Mouse (Mus musculus): ENCODE results near the gene Mrtfb.

Gene Mrtfb

GRCm38 (mm10) chr16:13255855-13256635 lies at the start of gene Mrtfb:
TSS of gene Mrtfb (plus strand) at chr16:13256481.
- Histone ChIP-seq H3K4me3 (replicated peaks; ENCODE audit: low read length) (peak within 1 kb of the TSS; percentile 94), H3K4me1 (replicated peaks; ENCODE audit: low read depth, low read length) (peaks cover 40% of the 10 kb centered on the region), H3K27me3 (ENCODE audit: insufficient read depth, low read length) (peaks cover 9% of the 10 kb centered on the region; the same call in 1 of the 2 replicates), H3K9me3 (ENCODE audit: low read length) (no peaks in the 10 kb centered on the region), H3K36me3 (ENCODE audit: insufficient read depth, low read length) (no peaks in the 10 kb centered on the region)
- TF ChIP-seq POU5F1 (IDR thresholded peaks at IDR 0.05; ENCODE audit: borderline replicate concordance, low read length): no peak
- no peak for TF ChIP-seq CTCF (conservative IDR thresholded peaks at IDR 0.05; ENCODE audit: low read length)
- TF ChIP-seq NANOG (IDR thresholded peaks at IDR 0.05; ENCODE audit: borderline replicate concordance, low read length): no peak

- Histone ChIP-seq H3K9me3 (ENCODE audit: low read length) (peaks cover 6% of the 10 kb centered on the region), H3K36me3 (ENCODE audit: insufficient read depth, low read length) (no peaks in the 10 kb centered on the region), H3K4me3 (replicated peaks; ENCODE audit: low read length) (no peak overlapping the region), H3K4me1 (replicated peaks; ENCODE audit: low read depth, low read length) (no peaks in the 10 kb centered on the region), H3K27me3 (ENCODE audit: insufficient read depth, low read length) (no peaks in the 10 kb centered on the region)
- TF ChIP-seq NANOG (IDR thresholded peaks at IDR 0.05; ENCODE audit: borderline replicate concordance, low read length) (no peak), POU5F1 (IDR thresholded peaks at IDR 0.05; ENCODE audit: borderline replicate concordance, low read length) (no peak), CTCF (conservative IDR thresholded peaks at IDR 0.05; ENCODE audit: low read length) (no peak)
These were observed 48.6 kb upstream of the Mrtfb start for GRCm38 (mm10) chr16:13207649-13208048.

- Histone ChIP-seq H3K9me3 (ENCODE audit: low read length) (peaks cover 6% of the 10 kb centered on the region), H3K27me3 (ENCODE audit: insufficient read depth, low read length) (no peaks in the 10 kb centered on the region), H3K4me1 (replicated peaks; ENCODE audit: low read depth, low read length) (no peaks in the 10 kb centered on the region), H3K4me3 (replicated peaks; ENCODE audit: low read length) (no peak overlapping the region), H3K36me3 (ENCODE audit: insufficient read depth, low read length) (no peaks in the 10 kb centered on the region)
- TF ChIP-seq CTCF (conservative IDR thresholded peaks at IDR 0.05; ENCODE audit: low read length) (no peak), NANOG (IDR thresholded peaks at IDR 0.05; ENCODE audit: borderline replicate concordance, low read length) (no peak), POU5F1 (IDR thresholded peaks at IDR 0.05; ENCODE audit: borderline replicate concordance, low read length) (no peak)
These were observed 48.2 kb upstream of the Mrtfb start for GRCm38 (mm10) chr16:13208087-13208486.

- Histone ChIP-seq H3K9me3 (ENCODE audit: low read length) (peaks cover 6% of the 10 kb centered on the region), H3K4me3 (replicated peaks; ENCODE audit: low read length) (no peak overlapping the region), H3K4me1 (replicated peaks; ENCODE audit: low read depth, low read length) (no peaks in the 10 kb centered on the region), H3K27me3 (ENCODE audit: insufficient read depth, low read length) (no peaks in the 10 kb centered on the region), H3K36me3 (ENCODE audit: insufficient read depth, low read length) (no peaks in the 10 kb centered on the region)
- no peak for TF ChIP-seq NANOG (IDR thresholded peaks at IDR 0.05; ENCODE audit: borderline replicate concordance, low read length)
These were observed 43.5 kb upstream of the Mrtfb start for GRCm38 (mm10) chr16:13212781-13213180.

DNA sequence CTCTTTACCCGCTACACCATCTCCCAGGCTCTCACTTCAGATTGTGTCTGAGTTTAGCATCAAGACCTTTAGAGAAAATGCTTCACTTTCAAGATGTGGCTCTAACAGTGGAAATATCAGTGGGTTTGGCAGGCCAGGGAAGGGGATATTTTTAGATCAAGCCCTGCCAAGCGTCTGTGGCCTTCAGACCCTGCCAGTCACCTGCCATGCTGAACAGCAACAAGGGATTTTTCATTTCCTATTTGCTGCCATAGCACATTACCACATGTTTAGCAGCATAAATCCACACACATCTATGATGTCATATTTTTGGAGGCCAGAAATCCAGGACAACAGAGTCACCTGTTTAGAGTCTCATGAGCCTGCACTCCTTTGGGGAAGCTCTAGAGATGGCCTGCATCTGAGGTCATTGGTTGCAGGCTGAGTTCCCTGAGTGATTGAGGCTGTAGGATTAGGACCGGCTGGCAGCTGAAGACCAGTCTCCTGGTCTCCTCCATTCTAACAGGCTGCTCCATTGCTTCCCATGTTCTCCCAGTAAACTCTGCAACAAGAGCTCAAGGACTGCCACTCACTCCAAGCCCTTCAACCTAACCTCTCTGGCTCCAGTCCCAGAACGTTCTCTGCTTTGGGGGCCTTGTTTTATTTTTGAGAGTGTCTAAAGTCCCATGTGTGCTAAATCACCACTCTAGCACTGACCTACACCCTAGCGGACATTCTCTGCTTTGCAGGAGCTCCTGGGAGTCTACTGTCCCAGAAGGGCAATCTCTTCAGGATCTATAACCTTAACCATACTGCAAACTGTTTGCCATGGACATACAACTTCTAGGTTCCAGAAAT lies 39.9 kb upstream of the Mrtfb start:
- Histone ChIP-seq H3K27me3 (ENCODE audit: insufficient read depth, low read length) (no peaks in the 10 kb centered on the region), H3K36me3 (ENCODE audit: insufficient read depth, low read length) (no peaks in the 10 kb centered on the region), H3K4me1 (replicated peaks; ENCODE audit: low read depth, low read length) (0 out of 2 replicates have a peak, but pooled peaks cover 5% of the 10 kb centered on the region), H3K4me3 (replicated peaks; ENCODE audit: low read length) (no peak overlapping the region), H3K9me3 (ENCODE audit: low read length) (no peaks in the 10 kb centered on the region; the same call in 1 of the 2 replicates)
- TF ChIP-seq NANOG (IDR thresholded peaks at IDR 0.05; ENCODE audit: borderline replicate concordance, low read length) (no peak), CTCF (conservative IDR thresholded peaks at IDR 0.05; ENCODE audit: low read length) (peak; percentile 13; the same call in 1 of the 2 replicates), POU5F1 (IDR thresholded peaks at IDR 0.05; ENCODE audit: borderline replicate concordance, low read length) (no peak)

DNA sequence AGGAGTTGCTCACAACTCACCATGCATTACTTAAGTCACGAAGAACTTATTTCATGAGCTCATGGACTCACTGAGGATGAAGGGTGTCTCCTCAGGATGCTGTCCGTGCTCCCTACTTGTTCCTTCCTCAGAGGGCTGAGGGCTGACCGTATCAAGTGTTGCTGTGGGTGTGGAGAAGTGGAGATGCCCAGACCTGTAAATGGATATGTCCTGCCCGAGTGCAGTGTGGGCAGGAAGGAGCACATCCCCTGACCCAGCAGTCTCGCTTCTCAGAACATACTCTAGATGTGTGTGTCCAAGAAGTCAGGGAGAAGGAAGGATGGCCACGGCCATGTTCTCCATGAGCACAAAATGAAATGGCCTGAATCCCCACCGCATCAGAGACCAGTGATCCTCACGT lies 38.3 kb upstream of the Mrtfb start:
- no peak overlapping the region for H3K4me3 ChIP-seq (replicated peaks; ENCODE audit: low read length)
- H3K27me3 ChIP-seq (ENCODE audit: insufficient read depth, low read length): no peaks in the 10 kb centered on the region
- no peaks in the 10 kb centered on the region for H3K9me3 ChIP-seq (ENCODE audit: low read length)
- H3K4me1 ChIP-seq (replicated peaks; ENCODE audit: low read depth, low read length): 0 out of 2 replicates have a peak, but pooled peaks cover 5% of the 10 kb centered on the region
- TF ChIP-seq NANOG (IDR thresholded peaks at IDR 0.05; ENCODE audit: borderline replicate concordance, low read length) (no peak), CTCF (conservative IDR thresholded peaks at IDR 0.05; ENCODE audit: low read length) (no peak), POU5F1 (IDR thresholded peaks at IDR 0.05; ENCODE audit: borderline replicate concordance, low read length) (no peak)
- no peaks in the 10 kb centered on the region for H3K36me3 ChIP-seq (ENCODE audit: insufficient read depth, low read length)

DNA sequence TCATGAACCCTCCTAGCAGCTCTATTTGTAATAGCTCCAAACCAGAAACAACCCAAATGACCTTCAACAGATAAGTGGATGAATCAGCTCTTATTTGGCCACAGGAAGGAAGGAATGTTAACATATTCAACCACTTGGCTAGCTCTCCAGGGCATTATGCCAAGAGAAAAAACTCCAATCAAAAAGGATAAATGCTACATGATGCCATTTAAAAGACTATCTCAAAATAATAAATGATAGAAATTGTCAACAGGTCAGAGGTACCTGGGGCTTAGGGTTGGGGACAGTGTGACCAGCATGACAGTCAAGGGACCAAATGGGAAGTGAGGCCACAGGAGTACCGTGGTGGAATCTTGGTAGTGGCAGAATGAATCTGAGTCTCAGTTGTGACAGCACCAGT lies 34.8 kb upstream of the Mrtfb start:
- Histone ChIP-seq H3K4me3 (replicated peaks; ENCODE audit: low read length) (no peak overlapping the region), H3K9me3 (ENCODE audit: low read length) (no peaks in the 10 kb centered on the region), H3K36me3 (ENCODE audit: insufficient read depth, low read length) (no peaks in the 10 kb centered on the region), H3K27me3 (ENCODE audit: insufficient read depth, low read length) (no peaks in the 10 kb centered on the region), H3K4me1 (replicated peaks; ENCODE audit: low read depth, low read length) (peaks cover 5% of the 10 kb centered on the region; the same call in 1 of the 2 replicates)
- TF ChIP-seq NANOG (IDR thresholded peaks at IDR 0.05; ENCODE audit: borderline replicate concordance, low read length): no peak
- TF ChIP-seq CTCF (conservative IDR thresholded peaks at IDR 0.05; ENCODE audit: low read length): no peak
- no peak for TF ChIP-seq POU5F1 (IDR thresholded peaks at IDR 0.05; ENCODE audit: borderline replicate concordance, low read length)

GRCm38 (mm10) chr16:13232043-13232442 lies 24.2 kb upstream of the Mrtfb start:
- TF ChIP-seq NANOG (IDR thresholded peaks at IDR 0.05; ENCODE audit: borderline replicate concordance, low read length): no peak
- TF ChIP-seq CTCF (conservative IDR thresholded peaks at IDR 0.05; ENCODE audit: low read length): no peak
- no peak for TF ChIP-seq POU5F1 (IDR thresholded peaks at IDR 0.05; ENCODE audit: borderline replicate concordance, low read length)
- Histone ChIP-seq H3K4me1 (replicated peaks; ENCODE audit: low read depth, low read length) (peaks cover 9% of the 10 kb centered on the region; the same call in 1 of the 2 replicates), H3K36me3 (ENCODE audit: insufficient read depth, low read length) (no peaks in the 10 kb centered on the region), H3K27me3 (ENCODE audit: insufficient read depth, low read length) (no peaks in the 10 kb centered on the region), H3K4me3 (replicated peaks; ENCODE audit: low read length) (no peak overlapping the region), H3K9me3 (ENCODE audit: low read length) (no peaks in the 10 kb centered on the region)
